Mouse (Mus musculus): ENCODE results near the gene Hspa8.
A peak's percentile ranks its signal among the peaks of the same experiment; 100 is the strongest.
"Not testable (repeated sequence)": the region's sequence is repeated elsewhere in the genome, so short reads cannot be mapped to it uniquely, and the experiment has no call there.

Gene Hspa8

GRCm38 (mm10) chr9:40800675-40801612 is at the start of gene Hspa8:
Gene Hspa8, plus strand, starts transcription at chr9:40800984.
- peak; percentile 99 for DNase-seq (ENCODE audit: low spot score)

GRCm38 (mm10) chr9:40751749-40752148 is 49.0 kb upstream of the Hspa8 start:
- DNase-seq (ENCODE audit: low spot score): peak; percentile 38

- peak; percentile 91 for DNase-seq (ENCODE audit: low spot score)
Observed at GRCm38 (mm10) chr9:40756401-40756800, 44.4 kb upstream of the Hspa8 start.

- DNase-seq (ENCODE audit: low spot score): peak; percentile 80
Observed at GRCm38 (mm10) chr9:40757105-40757626, 43.6 kb upstream of the Hspa8 start.

GRCm38 (mm10) chr9:40757685-40758270 is 43.0 kb upstream of the Hspa8 start:
- peak; percentile 89 for DNase-seq (ENCODE audit: low spot score)

GRCm38 (mm10) chr9:40762354-40762753 is 38.4 kb upstream of the Hspa8 start:
- no peak for DNase-seq (ENCODE audit: low spot score)

GRCm38 (mm10) chr9:40764887-40765580 is 35.8 kb upstream of the Hspa8 start:
- no peak for DNase-seq (ENCODE audit: low spot score)

- no peak for DNase-seq (ENCODE audit: low spot score)
Observed at GRCm38 (mm10) chr9:40765581-40765940, 35.2 kb upstream of the Hspa8 start.

- no peak for DNase-seq (ENCODE audit: low spot score)
Observed at GRCm38 (mm10) chr9:40766058-40766605, 34.7 kb upstream of the Hspa8 start.

GRCm38 (mm10) chr9:40767946-40768345 is 32.8 kb upstream of the Hspa8 start:
- DNase-seq (ENCODE audit: low spot score): no peak

GRCm38 (mm10) chr9:40772246-40772645 is 28.5 kb upstream of the Hspa8 start:
- no peak for DNase-seq (ENCODE audit: low spot score)

- not testable (repeated sequence) for DNase-seq (ENCODE audit: low spot score)
Observed at GRCm38 (mm10) chr9:40773142-40773541, 27.6 kb upstream of the Hspa8 start.

GRCm38 (mm10) chr9:40773869-40774268 is 26.9 kb upstream of the Hspa8 start:
- no peak for DNase-seq (ENCODE audit: low spot score)

- no peak for DNase-seq (ENCODE audit: low spot score)
Observed at GRCm38 (mm10) chr9:40776044-40776443, 24.7 kb upstream of the Hspa8 start.

GRCm38 (mm10) chr9:40776459-40777248 is 24.1 kb upstream of the Hspa8 start:
- no peak for DNase-seq (ENCODE audit: low spot score)

GRCm38 (mm10) chr9:40780111-40780510 is 20.7 kb upstream of the Hspa8 start:
- DNase-seq (ENCODE audit: low spot score): no peak

- DNase-seq (ENCODE audit: low spot score): no peak
Observed at GRCm38 (mm10) chr9:40780892-40781725, 19.7 kb upstream of the Hspa8 start.

- DNase-seq (ENCODE audit: low spot score): no peak
Observed at GRCm38 (mm10) chr9:40781726-40782581, 18.8 kb upstream of the Hspa8 start.

- peak; percentile 86 for DNase-seq (ENCODE audit: low spot score)
Observed at GRCm38 (mm10) chr9:40783641-40784373, 17.0 kb upstream of the Hspa8 start.

Measured in embryo, embryonic 10.5 days (tissue).